Mouse (Mus musculus) monocyte, adult 5-6 weeks (primary cell): ENCODE measurements around the gene Dcp1b. TPM values are rescaled to one million over a fixed set of nuclear protein-coding genes. Genes with fewer than 3 reads are reported as not detected.

Source experiments
- ATAC-seq: fragments of 153-309, 156-312 bp; replicated peaks from 2 replicates; pipeline ENCODE4 v1.8.0; 2017; ENCODE audit warnings: mild to moderate bottlenecking; ENCODE audit not compliant: low TSS enrichment, insufficient number of reproducible peaks, severe bottlenecking, poor library complexity, low FRiP score
- total RNA-seq: library from RNA; stranded (forward); fragments of 200-1000, 200-491, 200-594 nt; gene quantifications from 3 replicates; pipeline ENCODE4 v1.2.3, GENCODE M21; 2017

Gene Dcp1b
- total RNA-seq = 15.3 to 24.8 TPM (median 15.7 TPM) in 3 replicates

DNA sequence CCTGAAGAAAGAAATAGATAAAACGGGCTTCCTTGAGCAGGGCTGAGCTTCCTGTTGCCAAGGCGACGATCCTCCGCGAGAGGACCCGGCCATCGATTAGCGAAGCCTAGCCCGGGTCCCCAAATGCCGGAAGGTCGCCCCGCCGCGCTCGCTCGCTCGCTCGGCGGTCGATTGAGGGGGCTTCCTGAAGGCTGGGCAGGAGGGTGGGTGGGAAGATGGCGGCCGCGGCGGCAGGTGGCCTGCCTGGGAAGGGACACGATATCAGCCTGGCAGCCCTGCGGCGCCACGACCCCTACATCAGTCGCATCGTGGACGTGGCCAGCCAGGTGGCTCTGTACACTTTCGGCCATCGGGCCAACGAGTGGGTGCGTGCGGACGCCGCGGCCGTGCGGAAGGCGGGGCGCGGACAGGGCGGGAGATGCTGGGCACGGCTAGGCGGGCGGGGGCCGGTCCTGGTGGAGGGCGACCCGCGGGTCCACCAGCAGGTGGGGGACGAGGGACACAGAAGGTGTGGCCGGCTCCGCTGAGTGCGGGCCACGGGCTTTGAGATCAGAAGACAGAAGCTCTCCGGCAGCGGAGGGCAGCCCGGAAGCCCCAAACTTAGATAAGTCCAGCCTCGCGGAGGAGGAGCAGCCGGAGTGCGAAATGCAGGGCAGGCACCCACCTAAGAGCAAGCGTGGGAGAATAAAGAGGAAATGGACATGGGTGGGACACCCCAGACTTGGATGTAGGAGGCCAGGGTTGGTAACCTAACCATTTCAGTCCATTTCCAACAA, at the start of gene Dcp1b:
Gene Dcp1b, plus strand, starts transcription at position 176 of the 776 bp plus-strand sequence.
- peak; percentile 76 for ATAC-seq

GRCm38 (mm10) chr6:119126991-119127390, 48.1 kb upstream of the Dcp1b start:
- ATAC-seq = no peak

DNA sequence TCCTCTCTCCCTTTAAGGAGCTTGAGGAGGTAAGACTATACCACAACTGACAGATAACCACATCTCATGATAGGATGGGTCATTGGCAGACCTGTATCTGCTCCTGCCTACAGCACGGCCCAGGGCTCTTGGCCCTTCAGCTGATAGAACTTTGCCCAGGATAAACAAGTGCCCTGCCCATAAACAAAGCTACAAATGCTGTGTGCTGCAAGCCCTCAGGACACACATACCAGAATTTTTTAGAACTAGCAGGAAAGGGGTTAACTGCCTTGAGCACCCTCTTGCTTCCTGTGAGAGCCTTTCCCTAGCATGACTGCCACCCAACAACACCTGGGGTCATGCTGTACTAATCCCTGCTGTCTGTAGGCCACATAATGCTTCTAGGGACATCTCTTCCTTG, 47.0 kb upstream of the Dcp1b start:
- ATAC-seq = no peak

GRCm38 (mm10) chr6:119128521-119128920, 46.5 kb upstream of the Dcp1b start:
- no peak for ATAC-seq

DNA sequence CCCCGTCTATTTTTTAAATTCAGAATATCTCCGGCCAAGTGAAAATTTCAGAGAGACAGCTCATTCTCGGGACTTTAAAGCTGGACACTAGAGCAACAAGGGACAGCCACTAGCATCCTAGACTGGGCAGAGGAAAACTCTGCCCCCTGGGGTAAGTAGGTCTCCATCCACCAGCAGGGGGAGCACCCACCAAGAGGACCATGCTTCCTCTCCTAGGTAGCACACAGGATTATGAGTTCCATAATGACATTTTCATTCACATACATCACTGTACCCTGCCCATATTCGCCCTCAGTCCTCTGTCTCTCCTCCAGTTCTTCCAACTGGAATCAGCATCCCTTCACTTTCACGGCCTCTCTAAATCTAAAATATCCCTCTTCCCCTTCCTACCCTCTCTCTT, 45.4 kb upstream of the Dcp1b start:
- no peak for ATAC-seq

- ATAC-seq = no peak
Measured at GRCm38 (mm10) chr6:119132111-119132735, 42.8 kb upstream of the Dcp1b start.

GRCm38 (mm10) chr6:119132863-119133262, 42.2 kb upstream of the Dcp1b start:
- no peak for ATAC-seq

DNA sequence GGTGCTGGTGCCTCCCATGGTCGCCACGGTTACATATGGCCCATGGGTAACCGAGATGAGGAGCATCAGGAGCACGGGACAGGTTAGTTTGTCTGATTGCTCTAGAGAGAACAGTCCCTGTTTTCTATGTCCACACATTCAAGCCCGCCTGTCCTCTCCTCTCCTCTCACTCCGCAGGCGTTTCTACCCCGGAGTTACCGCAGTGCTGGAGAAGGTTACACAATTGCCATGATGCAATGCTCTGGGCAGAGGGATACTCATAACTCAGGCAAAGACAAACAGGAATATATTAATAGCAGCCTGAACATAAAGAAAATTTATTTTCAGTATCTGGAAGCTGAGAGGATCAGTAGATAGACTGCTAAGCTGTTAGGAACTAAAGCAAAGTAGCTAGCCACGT, 37.3 kb upstream of the Dcp1b start:
- ATAC-seq = no peak

- no peak for ATAC-seq
Measured at GRCm38 (mm10) chr6:119139561-119139960, 35.5 kb upstream of the Dcp1b start.

- no peak for ATAC-seq
Measured at GRCm38 (mm10) chr6:119145109-119145508, 29.9 kb upstream of the Dcp1b start.

DNA sequence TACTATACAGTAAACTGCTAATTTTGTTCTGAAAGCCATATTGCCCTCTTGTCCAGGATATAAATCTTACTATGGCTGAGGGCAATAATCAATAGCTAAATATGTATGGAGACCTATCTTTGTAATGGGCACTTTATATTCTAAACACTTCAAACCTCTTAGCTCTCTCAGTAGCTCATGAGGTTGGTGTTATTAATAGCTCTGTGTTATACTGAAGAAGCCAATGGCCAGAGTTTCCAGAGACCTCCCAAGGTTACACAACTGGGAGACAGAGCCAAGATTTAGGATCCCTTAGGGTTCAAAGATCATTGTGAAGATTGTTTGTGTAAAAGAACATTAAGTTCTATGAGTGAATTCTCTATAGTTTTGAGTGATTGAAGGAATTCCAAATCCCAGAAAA, 9.4 kb upstream of the Dcp1b start:
- no peak for ATAC-seq

GRCm38 (mm10) chr6:119174307-119175074, 562 bp upstream of the Dcp1b start:
- ATAC-seq = no peak; the same call in 1 of the 2 replicates

GRCm38 (mm10) chr6:119176103-119176502, 1.1 kb downstream of the Dcp1b start:
- no peak for ATAC-seq

GRCm38 (mm10) chr6:119177101-119177500, 2.0 kb downstream of the Dcp1b start:
- no peak for ATAC-seq

- no peak for ATAC-seq
Measured at GRCm38 (mm10) chr6:119180188-119180587, 5.1 kb downstream of the Dcp1b start.

DNA sequence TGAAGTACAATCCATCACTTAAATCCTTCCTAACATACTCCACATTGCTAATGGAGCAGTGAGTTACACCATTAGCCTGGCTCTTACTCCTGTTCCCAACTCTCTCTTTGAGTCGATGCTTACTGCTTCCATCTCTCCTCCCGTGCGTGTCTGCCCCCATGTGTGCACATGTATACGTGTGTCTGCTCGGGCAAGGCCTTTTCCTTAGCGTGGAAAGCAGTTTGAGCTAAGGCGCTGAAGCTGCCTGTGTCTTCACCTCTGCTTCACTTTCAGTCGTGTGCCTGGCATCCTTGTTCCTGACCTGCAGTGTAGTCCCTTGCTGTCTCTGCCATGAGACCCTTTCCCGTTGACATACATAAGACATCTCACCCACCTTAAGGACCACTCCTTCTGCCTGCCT, 7.2 kb downstream of the Dcp1b start:
- ATAC-seq = no peak

DNA sequence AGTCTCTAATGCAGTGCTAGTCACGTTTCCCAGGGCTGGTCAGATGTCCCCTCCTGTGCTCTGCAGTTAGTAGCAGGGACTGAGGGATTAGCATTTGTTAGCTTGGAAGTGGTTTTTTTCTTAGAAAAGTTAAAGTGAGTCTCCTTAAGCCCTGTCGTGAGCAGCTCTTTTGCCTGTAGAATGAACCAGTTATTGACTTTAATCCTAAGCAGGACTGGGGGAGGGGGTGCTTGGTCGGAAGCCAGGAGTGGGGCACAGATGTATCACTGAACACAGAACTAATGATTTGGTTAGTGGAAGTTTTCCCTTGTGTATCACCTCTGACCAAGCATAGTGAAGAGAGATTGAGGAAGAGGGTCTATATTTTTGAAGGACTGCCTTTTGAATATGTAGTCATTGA, 8.7 kb downstream of the Dcp1b start:
- no peak for ATAC-seq

DNA sequence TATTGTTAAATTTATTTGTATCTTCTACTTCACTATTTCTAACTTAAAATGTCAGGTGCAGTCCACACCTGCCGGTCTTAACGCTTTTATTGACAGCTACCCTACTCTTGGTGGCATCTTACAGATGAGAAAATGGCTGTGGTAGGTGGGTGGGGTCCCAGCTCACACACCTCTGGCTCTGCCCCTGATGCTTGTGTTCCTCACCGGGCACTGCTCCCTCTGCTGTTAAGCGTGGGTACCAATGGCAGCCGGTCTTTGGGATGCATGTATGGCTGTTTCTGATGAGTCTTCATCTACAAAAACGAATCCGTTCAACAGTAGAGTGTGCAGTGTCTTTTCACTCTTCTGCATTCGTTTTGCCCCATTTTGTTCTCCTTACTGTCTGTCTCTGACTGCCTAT, 11.6 kb downstream of the Dcp1b start:
- no peak for ATAC-seq

GRCm38 (mm10) chr6:119187631-119188030, 12.6 kb downstream of the Dcp1b start:
- ATAC-seq = no peak

- no peak for ATAC-seq
Measured at GRCm38 (mm10) chr6:119191478-119191877, 16.4 kb downstream of the Dcp1b start.
